Mouse (Mus musculus) heart, postnatal 36 days (tissue): ENCODE data around the gene Fsip1. TPM values are rescaled to one million over a fixed set of nuclear protein-coding genes. Genes with fewer than 3 reads are reported as not detected.

Source experiments
- DNase-seq, 2 experiments: peaks; one replicate each; pipeline ENCODE4 v3.0.0; 2021 to 2022
- intact Hi-C: fragments of 180-260 bp; cut with DNase I; formaldehyde crosslinking; loops from one replicate; pipeline ENCODE4 v1.15.1; 2025
- total RNA-seq, 2 experiments: library from RNA; stranded (reverse); gene quantifications; 2 replicates each; pipeline ENCODE4 v1.2.3; 2021

Gene Fsip1
- total RNA-seq, 2 experiments from 2014 or later, result not detected

GRCm38 (mm10) chr2:118128313-118128712 is 128.5 kb downstream of the Fsip1 start:
- intact Hi-C loops, result no loop called here

GRCm38 (mm10) chr2:118127516-118128288 is 129.1 kb downstream of the Fsip1 start:
- DNase-seq, result no peak
- intact Hi-C loops, result no loop called here

More at GRCm38 (mm10) chr2:118128313-118128712, 128.5 kb downstream of the Fsip1 start:
- DNase-seq, result no peak

- intact Hi-C loops, result no loop called here
These were observed 130.8 kb downstream of the Fsip1 start for GRCm38 (mm10) chr2:118125943-118126470.

GRCm38 (mm10) chr2:118125211-118125939 is 131.4 kb downstream of the Fsip1 start:
- intact Hi-C loops, result no loop called here
- DNase-seq, result no peak

More at GRCm38 (mm10) chr2:118125943-118126470, 130.8 kb downstream of the Fsip1 start:
- DNase-seq, result no peak

DNA sequence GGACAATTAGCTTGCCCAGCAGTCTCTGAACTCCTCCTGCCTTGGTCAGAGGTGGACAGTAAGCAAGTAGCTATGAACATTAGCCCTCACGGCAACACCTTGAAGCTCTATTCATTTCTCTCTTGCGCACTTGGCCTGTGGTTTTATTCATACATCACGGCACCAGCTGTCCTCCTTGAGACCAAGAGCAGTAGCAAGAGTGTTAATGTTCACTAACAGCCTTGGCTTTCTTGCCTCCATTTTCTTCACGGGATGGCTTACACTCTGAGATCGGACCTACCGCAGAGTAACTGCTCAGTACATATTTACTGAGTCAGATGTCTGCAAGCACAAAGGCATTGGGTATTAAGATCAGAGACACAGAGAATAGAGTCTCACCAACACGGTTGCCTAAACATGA is 132.3 kb downstream of the Fsip1 start:
- no peak for DNase-seq
- intact Hi-C loops, result no loop called here

GRCm38 (mm10) chr2:118123743-118124142 is 133.0 kb downstream of the Fsip1 start:
- intact Hi-C loops, result no loop called here
- DNase-seq, result no peak

GRCm38 (mm10) chr2:118122291-118122690 is 134.5 kb downstream of the Fsip1 start:
- no peak for DNase-seq
- intact Hi-C loops, result no loop called here

DNA sequence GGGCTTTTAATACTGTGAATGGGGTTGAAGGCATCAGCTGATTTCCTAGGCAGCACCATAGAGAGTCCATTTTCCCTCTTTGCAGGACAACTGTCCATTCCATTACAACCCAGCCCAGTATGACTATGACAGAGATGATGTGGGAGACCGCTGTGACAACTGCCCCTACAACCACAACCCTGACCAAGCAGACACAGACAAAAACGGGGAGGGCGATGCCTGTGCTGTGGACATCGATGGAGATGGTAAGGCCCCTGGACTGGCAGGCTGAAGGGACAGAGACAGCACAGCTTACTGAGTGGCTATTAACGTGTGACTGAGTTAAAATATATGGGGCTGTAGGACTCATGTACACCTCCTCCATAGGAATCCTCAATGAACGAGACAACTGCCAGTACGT is 136.0 kb downstream of the Fsip1 start:
- intact Hi-C loops, result no loop called here
- DNase-seq, result no peak

- no peak for DNase-seq
- intact Hi-C loops, result no loop called here
These were observed 136.7 kb downstream of the Fsip1 start for GRCm38 (mm10) chr2:118120095-118120494.

DNA sequence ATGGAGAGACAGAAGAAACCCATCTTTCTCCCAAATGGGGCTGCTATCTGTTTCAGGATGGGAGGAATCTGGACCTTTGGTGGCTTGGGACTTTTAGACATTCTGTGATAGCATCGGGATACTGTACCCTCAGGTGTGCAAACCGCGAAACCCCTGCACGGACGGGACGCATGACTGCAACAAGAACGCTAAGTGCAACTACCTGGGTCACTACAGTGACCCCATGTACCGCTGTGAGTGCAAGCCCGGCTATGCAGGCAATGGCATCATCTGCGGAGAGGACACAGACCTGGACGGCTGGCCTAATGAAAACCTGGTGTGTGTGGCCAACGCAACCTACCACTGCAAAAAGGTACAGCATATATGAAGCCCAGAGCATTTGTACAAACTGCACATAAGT is 137.1 kb downstream of the Fsip1 start:
- intact Hi-C loops, result no loop called here
- DNase-seq, result no peak

DNA sequence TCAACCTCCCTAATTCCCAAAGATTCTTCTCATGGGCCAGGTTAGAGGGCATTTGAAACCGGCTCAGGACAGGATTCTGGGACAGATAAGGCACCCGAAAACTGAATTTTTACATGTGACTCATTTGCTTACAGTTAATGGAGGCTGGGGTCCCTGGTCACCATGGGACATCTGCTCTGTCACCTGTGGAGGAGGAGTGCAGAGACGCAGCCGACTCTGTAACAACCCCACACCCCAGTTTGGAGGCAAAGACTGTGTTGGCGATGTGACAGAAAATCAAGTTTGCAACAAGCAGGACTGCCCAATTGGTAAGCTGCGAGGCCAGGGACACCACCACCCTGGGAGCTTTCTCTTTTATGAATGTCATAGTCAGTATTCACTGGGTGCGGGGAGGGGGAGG is 138.3 kb downstream of the Fsip1 start:
- intact Hi-C loops, result no loop called here
- DNase-seq, result no peak

- intact Hi-C loops, result no loop called here
- DNase-seq, result no peak
These were observed 138.7 kb downstream of the Fsip1 start for GRCm38 (mm10) chr2:118118045-118118444.

- intact Hi-C loops, result no loop called here
- DNase-seq, result no peak
These were observed 139.4 kb downstream of the Fsip1 start for GRCm38 (mm10) chr2:118117401-118117800.

DNA sequence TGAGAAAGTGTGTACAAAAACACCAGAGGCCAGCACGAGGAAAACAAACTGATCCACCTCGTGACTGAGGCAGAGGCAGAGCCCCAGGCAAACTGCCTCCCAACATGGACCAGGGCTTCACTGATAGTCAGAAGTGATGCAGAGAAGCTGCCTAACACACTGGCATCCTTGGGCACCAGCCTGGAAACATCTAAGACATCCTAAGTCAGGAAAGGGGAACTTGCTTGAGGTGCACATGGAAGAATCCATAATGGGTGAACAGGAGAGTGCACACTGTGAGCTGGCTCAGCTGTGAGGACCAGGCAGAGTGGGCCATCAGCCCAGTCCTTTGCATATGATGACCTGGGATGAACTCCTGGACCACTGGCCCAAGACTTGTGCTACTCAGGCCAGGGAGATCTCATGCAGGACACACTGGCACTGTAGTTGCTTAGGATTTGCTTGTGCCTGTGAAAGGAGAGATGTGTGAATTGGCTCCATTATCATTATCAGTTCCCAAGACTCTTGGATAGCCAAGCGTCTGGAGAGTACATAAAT is 139.9 kb downstream of the Fsip1 start:
- DNase-seq, result no peak
- intact Hi-C loops, result no loop called here

- intact Hi-C loops, result no loop called here
- DNase-seq, result no peak
These were observed 140.6 kb downstream of the Fsip1 start for GRCm38 (mm10) chr2:118116180-118116579.

- DNase-seq, result no peak
- intact Hi-C loops, result no loop called here
These were observed 141.1 kb downstream of the Fsip1 start for GRCm38 (mm10) chr2:118115647-118116046.

GRCm38 (mm10) chr2:118114671-118115070 is 142.1 kb downstream of the Fsip1 start:
- intact Hi-C loops, result loop anchor here (5.0 kb wide), 2 partner anchors 87 to 192 kb away; no protein-coding TSS in a partner anchor
- no peak for DNase-seq

DNA sequence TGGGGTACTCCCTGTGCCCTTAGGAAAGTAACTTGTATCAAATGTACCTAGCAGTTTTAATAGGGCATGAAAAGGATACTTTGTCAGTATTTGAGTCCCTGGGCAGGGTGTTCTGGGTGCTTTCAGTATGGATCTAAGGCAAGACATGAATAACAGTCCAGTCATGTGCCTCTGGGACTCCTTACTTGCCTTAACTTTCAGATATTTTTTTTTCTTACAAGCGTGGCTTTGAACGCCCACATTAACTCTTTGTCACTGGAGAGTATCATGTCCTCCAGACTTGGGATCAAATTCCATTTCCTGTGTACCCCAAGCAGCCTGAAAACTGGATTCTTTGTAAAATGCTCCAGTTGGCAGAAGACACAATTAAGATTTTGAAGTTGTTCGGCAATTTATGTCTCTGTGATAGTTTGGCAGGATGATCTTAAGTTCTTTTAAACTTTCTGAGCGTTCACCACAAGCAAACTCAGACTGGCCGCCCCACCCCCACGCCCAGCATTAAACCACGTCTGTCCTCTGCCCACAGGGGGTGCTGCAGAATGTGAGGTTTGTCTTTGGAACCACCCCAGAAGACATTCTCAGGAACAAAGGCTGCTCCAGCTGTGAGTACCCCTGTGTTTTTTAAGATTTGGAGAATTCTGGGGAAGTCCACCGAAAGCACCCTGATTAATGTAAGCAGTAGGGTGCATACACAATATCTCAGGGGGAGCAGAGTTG is 142.8 kb downstream of the Fsip1 start:
- DNase-seq, result no peak
- intact Hi-C loops, result loop anchor here (5.0 kb wide), 2 partner anchors 87 to 192 kb away; no protein-coding TSS in a partner anchor

GRCm38 (mm10) chr2:118112846-118113479 is 143.8 kb downstream of the Fsip1 start:
- DNase-seq, result peak in 1 of 2 experiments; percentile 6
- intact Hi-C loops, result loop anchor here (5.0 kb wide), 2 partner anchors 86 to 191 kb away; no protein-coding TSS in a partner anchor

- intact Hi-C loops, result loop anchor here (5.0 kb wide), 2 partner anchors 85 to 190 kb away; no protein-coding TSS in a partner anchor
- no peak for DNase-seq
These were observed 144.3 kb downstream of the Fsip1 start for GRCm38 (mm10) chr2:118112438-118112837.
